Mouse (Mus musculus): ENCODE results near the gene Cep57.
"Not testable (repeated sequence)": the region's sequence is repeated elsewhere in the genome, so short reads cannot be mapped to it uniquely, and the experiment has no call there.

Gene Cep57

DNA sequence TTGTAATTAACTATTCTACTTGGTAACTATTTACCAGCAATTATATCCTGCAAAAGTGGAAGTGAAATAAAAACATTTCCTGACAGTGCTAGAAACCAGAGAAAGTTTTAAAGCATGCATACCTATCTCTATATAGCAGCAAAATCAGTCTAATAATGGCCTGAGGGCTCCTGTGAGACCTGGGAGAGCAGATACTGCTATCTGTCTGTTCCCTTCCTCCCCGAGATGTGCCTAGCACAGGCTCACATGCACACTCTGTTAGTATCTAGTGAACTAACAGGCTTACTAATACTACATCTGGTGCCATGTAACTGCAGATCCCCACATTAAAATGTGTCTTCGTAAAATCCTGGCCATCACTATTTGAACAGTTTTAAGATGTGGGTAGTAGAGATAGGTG lies 32.2 kb downstream of the Cep57 start:
- DNase-seq (ENCODE audit: low read depth, low spot score), result no peak

GRCm38 (mm10) chr9:13794302-13794701 lies 32.6 kb downstream of the Cep57 start:
- no peak for DNase-seq (ENCODE audit: low read depth, low spot score)

DNA sequence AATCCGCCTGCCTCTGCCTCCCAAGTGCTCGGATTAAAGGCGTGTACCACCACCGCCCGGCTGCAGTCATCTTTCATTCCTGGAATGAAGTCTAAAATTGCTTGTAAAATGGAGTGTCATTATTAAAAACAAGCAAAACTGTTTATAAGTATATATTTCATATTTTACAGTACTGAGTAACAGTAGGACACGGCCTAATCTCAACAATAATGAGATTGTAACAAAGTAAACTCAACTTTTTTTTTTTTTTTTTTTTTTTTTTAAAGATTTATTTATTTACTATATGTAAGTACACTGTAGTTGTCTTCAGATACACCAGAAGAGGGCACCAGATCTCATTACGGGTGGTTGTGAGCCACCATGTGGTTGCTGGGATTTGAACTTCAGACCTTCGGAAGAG lies 36.0 kb downstream of the Cep57 start:
- DNase-seq (ENCODE audit: low read depth, low spot score), result not testable (repeated sequence)

DNA sequence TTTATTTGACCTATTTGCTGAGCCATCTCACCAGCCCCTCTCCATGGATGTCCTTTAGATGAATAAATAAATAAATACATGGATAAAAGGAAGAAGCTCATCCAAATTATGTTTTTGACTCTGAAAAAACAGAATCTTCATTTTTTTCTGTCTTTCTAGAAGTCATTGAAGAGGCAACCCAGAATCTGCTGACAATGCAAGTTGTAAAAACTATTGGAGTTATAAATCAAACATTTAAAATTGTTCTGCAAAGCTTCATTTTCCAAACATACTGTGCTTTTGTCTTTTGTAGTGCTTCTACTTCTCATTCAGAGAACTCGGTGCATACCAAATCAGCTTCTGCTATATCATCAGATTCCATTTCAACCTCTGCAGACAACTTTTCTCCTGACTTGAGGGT lies 44.9 kb downstream of the Cep57 start:
- no peak for DNase-seq (ENCODE audit: low read depth, low spot score)

DNA sequence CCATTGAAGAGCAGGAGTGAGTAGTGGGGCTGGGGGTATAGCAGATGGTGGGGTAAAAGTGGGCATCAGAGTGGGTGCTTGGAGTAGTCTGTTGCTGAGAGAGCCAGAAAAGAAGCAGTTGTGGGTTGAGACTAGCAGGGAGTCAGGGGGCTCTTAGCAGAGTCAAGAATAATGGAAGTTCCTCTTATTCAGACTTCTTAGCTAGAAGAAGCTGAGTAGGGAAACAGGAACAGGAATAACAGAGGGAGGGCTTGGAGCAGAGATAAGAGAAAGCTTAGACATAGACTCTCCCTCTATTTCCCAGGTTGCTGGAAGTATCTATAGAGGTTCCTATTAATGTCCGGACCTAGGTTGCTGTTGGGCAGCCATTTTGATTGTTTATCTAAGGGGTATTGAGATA lies 52.2 kb downstream of the Cep57 start:
- DNase-seq (ENCODE audit: low read depth, low spot score), result no peak

GRCm38 (mm10) chr9:13766570-13766969 lies 60.3 kb downstream of the Cep57 start:
- DNase-seq (ENCODE audit: low read depth, low spot score), result no peak

GRCm38 (mm10) chr9:13765624-13766023 lies 61.3 kb downstream of the Cep57 start:
- no peak for DNase-seq (ENCODE audit: low read depth, low spot score)

DNA sequence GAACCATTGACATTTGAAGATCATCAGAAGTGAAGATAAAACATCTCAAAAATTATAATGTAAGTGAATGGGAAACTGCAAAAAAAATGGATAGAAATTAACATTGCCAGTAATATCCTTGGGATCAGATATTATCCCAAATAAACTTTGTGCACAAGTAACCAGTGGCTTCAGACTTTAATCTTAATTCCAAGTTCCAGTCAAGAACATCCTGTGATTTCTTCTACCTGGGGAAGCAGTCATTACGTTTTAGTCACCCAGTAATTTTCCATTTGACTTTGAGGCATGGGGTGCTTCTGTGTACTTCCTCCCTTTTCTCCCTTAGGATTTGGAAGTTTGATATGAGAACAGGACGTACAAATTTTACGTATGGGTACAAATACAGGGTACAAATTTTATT lies 66.5 kb downstream of the Cep57 start:
- DNase-seq (ENCODE audit: low read depth, low spot score), result no peak
